Mouse (Mus musculus) heart, embryonic 12.5 days (tissue): ENCODE measurements around the gene Pck1. TPM values are rescaled to one million over a fixed set of nuclear protein-coding genes. Genes with fewer than 3 reads are reported as not detected.
"Not testable (repeated sequence)": the region's sequence is repeated elsewhere in the genome, so short reads cannot be mapped to it uniquely, and the experiment has no call there.

ENCODE experiments used
- ATAC-seq: fragments of 200-750 bp; cut with Nextera tagmentation; 2 replicates; pipeline ENCODE4 v1.8.0; 2017; ENCODE audit warnings: moderate TSS enrichment, moderate library complexity; ENCODE audit not compliant: insufficient number of reproducible peaks, low FRiP score
- H3K27ac ChIP-seq: fragments of 300-500 bp; sonication (generic); 2 replicates; pipeline ENCODE4 v1.5.1; 2016; ENCODE audit warnings: mild to moderate bottlenecking, moderate library complexity; ENCODE audit not compliant: poor library complexity, severe bottlenecking
- H3K27me3 ChIP-seq: fragments of 300-500 bp; sonication (generic); replicated peaks from 2 replicates; pipeline ENCODE4 v1.6.1; 2016; ENCODE audit warnings: mild to moderate bottlenecking, moderate library complexity
- H3K36me3 ChIP-seq: fragments of 300-500 bp; sonication (generic); 2 replicates; pipeline ENCODE4 v1.6.1; 2016; ENCODE audit warnings: mild to moderate bottlenecking, moderate library complexity
- H3K4me1 ChIP-seq: fragments of 300-500 bp; sonication (generic); replicated peaks from 2 replicates; pipeline ENCODE4 v1.6.1; 2016; ENCODE audit warnings: mild to moderate bottlenecking
- H3K4me2 ChIP-seq: fragments of 300-500 bp; sonication (generic); 2 replicates; pipeline ENCODE4 v1.6.1; 2016; ENCODE audit warnings: mild to moderate bottlenecking, moderate library complexity
- H3K4me3 ChIP-seq: fragments of 300-500 bp; sonication (generic); 2 replicates; pipeline ENCODE4 v1.5.1; 2016; ENCODE audit warnings: mild to moderate bottlenecking
- H3K9ac ChIP-seq: fragments of 300-500 bp; sonication (generic); 2 replicates; pipeline ENCODE4 v1.6.1; 2016; ENCODE audit warnings: mild to moderate bottlenecking, moderate library complexity
- H3K9me3 ChIP-seq: fragments of 300-500 bp; sonication (generic); replicated peaks from 2 replicates; pipeline ENCODE4 v1.6.1; 2016; ENCODE audit warnings: mild to moderate bottlenecking, moderate library complexity
- WGBS: fragments of 180-500 bp; shearing (Covaris S2); methylation state at CpG from one replicate; pipeline ENCODE4 v1.1.7; 2016; 5-methylcytosine and 5-hydroxymethylcytosine counted together
- polyA plus RNA-seq: library from polyadenylated mRNA; unstranded; fragments of >200 nt; fragmentation: Nextera tagmentation; extraction: Ambion mirVana; gene quantifications from 2 replicates; pipeline ENCODE4 v1.2.1, GENCODE M21; 2016

The Pck1 gene
- 0.09 and 0.19 TPM in 2 replicates for polyA plus RNA-seq

DNA sequence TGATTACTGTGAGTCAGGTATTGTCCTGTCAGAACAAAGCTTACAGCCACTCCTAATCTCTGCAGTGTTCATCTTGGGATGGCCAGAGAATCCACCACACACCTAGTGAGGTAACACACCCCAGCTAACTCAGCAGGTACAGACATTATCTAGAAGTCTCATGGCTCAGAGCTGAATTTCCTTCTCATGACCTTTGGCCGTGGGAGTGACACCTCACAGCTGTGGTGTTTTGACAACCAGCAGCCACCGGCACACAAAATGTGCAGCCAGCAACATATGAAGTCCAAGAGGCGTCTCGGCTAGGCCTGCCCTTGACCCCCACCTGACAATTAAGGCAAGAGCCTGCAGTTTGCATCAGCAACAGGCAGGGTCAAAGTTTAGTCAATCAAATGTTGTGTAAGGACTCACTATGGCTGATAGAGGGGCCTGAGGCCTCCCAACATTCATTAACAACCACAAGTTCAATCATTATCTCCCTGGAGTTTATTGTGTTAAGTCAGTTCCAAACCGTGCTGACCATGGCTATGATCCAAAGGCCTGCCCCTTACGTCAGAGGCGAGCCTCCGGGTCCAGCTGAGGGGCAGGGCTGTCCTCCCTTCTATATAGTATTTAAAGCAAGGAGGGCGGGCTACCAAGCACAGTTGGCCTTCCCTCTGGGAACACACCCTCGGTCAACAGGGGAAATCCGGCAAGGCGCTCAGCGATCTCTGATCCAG is at the start of gene Pck1:
Gene Pck1, plus strand, starts transcription at position 613 of the 716 bp plus-strand sequence.
- ATAC-seq, result peak; percentile 34; the same call in 1 of the 2 replicates
- Histone ChIP-seq H3K4me2 (no peak within 1 kb of the TSS), H3K9me3 (no peaks in the 10 kb centered on the region), H3K4me1 (peaks cover 24% of the 10 kb centered on the region), H3K9ac (no peak within 1 kb of the TSS), H3K27ac (no peak within 1 kb of the TSS), H3K36me3 (no peaks in the 10 kb centered on the region), H3K27me3 (no peaks in the 10 kb centered on the region), H3K4me3 (no peak within 1 kb of the TSS)
- 63% methylated on average over 13 of the region's 13 CpGs for WGBS

DNA sequence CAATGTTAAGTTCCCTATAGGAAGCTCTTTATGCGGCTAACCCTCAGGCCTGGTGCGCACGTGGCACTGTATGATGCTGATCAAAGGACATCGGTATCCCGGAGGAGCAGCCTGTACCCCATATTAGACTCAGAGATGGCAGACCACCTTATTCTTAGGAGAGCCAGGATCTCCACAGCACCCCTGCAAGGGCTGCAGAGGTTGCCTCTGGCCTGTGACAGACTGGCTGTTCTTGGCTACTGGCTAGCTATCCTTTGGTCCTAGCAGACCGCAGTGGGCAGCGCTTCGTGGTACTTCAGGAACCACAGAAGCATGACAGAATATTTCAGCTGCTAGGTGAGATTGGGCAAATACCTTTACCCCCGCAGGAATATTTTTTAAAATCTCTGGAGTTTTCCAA is 46.4 kb upstream of the Pck1 start:
- 0 out of 2 replicates have a peak, but pooled peaks cover 1% of the 10 kb centered on the region for H3K9me3 ChIP-seq
- H3K4me2 ChIP-seq, result no peak overlapping the region
- peaks cover 10% of the 10 kb centered on the region for H3K4me1 ChIP-seq
- peaks cover 7% of the 10 kb centered on the region for H3K27me3 ChIP-seq
- no peak for ATAC-seq
- H3K4me3 ChIP-seq, result no peak overlapping the region
- WGBS, result 74% methylated on average over 9 of the region's 9 CpGs
- no peak overlapping the region for H3K9ac ChIP-seq
- H3K36me3 ChIP-seq, result no peaks in the 10 kb centered on the region
- H3K27ac ChIP-seq, result no peak overlapping the region

DNA sequence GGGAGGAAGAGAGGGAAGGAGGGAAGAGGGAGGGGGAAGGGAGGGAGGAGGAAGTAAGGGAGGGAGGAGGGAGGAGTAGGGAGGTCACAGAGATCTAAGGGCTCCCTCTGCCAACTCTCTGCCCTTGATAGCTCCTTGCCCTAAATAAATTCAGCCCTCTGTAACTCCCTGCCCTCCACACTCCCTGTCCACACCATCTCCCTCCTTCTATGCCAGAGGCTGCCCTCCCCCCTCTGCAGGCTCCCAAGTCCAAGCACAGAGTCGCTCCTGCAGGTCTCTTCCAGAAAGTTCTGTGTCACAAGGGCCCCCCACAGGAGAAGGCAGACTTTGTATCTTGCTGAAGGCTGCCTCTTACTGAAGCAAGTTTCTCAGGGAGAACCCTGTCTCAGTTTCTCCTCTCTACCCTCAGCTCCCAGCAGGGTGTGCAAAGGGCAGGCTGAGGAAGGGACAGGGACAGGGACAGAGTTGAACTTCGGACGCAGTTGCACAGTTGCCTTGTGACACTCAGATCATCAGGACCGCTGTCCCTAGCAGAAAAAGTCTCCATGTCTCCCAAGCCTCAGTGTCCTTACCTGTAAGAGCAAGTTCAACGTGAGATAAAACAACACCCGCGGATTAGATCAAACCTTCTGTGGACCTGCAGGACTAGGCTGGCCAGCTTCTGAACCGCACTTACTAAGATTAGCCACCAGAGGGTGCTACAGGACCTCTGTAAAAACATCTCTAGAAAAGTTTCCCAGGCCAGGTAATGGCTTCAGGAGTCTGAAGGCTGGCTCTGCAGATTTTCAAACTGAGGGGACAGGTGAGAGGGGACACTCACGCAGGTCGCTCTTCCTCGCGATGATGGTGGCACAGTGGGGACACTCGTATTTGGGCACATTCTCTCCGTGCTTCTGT is 45.7 kb upstream of the Pck1 start:
- peak; percentile 51 for ATAC-seq
- no peak overlapping the region for H3K27ac ChIP-seq
- peaks cover 10% of the 10 kb centered on the region for H3K4me1 ChIP-seq
- H3K9ac ChIP-seq, result 0 out of 2 replicates have a peak overlapping the region, but pooled peaks have one; percentile 3
- H3K36me3 ChIP-seq, result no peaks in the 10 kb centered on the region
- H3K4me3 ChIP-seq, result no peak overlapping the region
- H3K9me3 ChIP-seq, result 0 out of 2 replicates have a peak, but pooled peaks cover 3% of the 10 kb centered on the region
- H3K4me2 ChIP-seq, result peak overlapping the region; percentile 31; the same call in 1 of the 2 replicates
- 17% methylated on average over 14 of the region's 14 CpGs for WGBS
- peaks cover 7% of the 10 kb centered on the region; the same call in 1 of the 2 replicates for H3K27me3 ChIP-seq

DNA sequence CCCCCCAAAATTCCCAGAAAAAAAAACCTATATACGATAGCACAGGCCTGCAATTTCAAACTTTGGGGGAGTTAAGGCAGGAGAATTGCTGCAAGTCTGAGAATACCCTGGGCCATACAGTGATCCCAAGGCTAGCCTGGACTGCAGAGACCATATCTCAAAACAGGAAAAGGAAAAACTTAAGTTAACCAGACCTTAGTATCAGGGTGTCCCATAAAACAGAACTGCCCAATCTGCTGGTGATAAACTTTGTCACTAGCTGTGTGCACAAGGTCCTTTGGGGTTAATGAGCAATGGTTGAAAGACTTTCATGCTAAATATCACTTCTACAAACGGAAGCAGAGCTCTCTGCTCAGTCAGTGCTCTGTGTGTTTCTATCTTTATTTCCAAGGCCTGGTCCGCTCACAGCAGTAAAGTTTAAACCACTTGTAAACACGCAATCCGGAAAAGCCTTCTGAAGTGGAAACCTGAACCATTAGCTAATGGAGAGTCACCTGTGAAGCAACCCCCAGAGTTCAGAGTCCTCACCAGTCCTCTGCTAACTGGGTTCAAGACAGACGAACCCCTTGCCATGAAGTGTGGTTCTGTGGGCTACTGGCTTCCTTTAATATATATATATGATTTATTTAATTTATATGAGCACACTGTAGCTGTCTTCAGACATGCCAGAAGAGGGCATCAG is 44.2 kb upstream of the Pck1 start:
- Histone ChIP-seq H3K9ac (no peak overlapping the region), H3K27ac (no peak overlapping the region), H3K9me3 (0 out of 2 replicates have a peak, but pooled peaks cover 4% of the 10 kb centered on the region), H3K4me3 (no peak overlapping the region), H3K4me2 (no peak overlapping the region), H3K27me3 (peaks cover 7% of the 10 kb centered on the region; the same call in 1 of the 2 replicates), H3K36me3 (no peaks in the 10 kb centered on the region), H3K4me1 (peaks cover 10% of the 10 kb centered on the region)
- no peak for ATAC-seq
- 66% methylated on average over 6 of the region's 6 CpGs for WGBS

DNA sequence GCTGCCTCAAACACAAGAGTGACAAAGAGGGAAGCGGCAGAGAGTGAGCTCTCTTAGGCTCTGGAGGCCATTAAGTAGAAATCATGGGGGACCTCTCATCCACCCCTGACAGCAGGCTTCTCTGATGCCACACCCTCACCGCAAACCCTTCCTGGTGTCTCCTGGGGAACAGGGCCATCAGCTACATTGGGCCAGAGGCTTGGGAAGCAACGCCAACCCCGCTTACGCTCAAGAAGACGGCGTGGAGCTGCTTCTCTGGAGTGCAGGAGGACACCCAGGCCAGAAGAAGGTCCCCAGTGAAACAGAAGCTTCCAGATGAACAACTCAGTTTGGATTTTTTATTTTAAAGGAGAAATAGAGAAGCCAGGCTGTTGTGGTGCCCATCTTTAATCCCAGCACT is 43.3 kb upstream of the Pck1 start:
- Histone ChIP-seq H3K9ac (no peak overlapping the region), H3K27me3 (peaks cover 7% of the 10 kb centered on the region; the same call in 1 of the 2 replicates), H3K4me2 (no peak overlapping the region), H3K4me3 (no peak overlapping the region), H3K27ac (no peak overlapping the region), H3K9me3 (peaks cover 8% of the 10 kb centered on the region; the same call in 1 of the 2 replicates), H3K36me3 (no peaks in the 10 kb centered on the region), H3K4me1 (peaks cover 10% of the 10 kb centered on the region)
- no peak for ATAC-seq
- WGBS, result 87% methylated on average over 7 of the region's 7 CpGs

DNA sequence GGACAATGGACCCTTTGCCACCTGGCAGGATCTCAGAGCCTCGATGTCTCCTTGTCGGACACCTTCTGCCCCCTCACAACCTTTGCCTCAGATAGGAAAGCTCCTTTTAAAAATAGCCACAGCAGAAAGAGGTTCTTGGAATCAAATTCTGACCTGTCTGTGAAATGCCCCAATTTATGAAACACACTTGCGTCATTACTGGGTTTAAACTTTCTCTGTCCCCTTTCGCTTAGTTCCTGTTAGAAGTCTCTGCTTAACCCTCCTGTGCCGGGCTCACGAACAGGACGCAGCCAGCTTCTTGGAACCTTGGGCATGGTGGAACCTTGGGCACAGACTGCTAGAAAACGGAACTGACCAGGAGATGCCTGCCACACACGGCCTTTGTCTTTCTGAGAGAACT is 42.3 kb upstream of the Pck1 start:
- Histone ChIP-seq H3K4me2 (no peak overlapping the region), H3K9ac (no peak overlapping the region), H3K4me3 (no peak overlapping the region), H3K36me3 (no peaks in the 10 kb centered on the region), H3K9me3 (peaks cover 11% of the 10 kb centered on the region; the same call in 1 of the 2 replicates), H3K4me1 (peaks cover 10% of the 10 kb centered on the region), H3K27ac (no peak overlapping the region), H3K27me3 (no peaks in the 10 kb centered on the region)
- WGBS, result 82% methylated on average over 9 of the region's 9 CpGs
- ATAC-seq, result no peak

DNA sequence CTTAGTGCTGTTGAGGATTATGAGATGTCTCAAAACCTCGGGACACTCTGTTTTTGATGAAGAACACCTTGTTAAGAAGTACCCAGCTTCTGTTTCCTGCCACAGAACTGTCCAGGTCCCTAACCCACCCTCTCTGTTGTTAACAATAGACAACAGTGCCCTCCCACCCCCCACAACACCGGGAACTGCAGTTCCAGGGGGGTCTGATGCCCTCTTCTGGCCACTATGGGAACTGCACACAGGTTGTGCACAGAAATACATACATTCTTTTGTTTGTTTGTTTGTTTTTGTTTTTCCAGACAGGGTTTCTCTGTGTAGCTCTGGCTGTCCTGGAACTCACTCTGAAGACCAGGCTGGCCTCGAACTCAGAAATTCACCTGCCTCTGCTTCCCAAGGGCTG is 39.1 kb upstream of the Pck1 start:
- not testable (repeated sequence) for H3K4me3 ChIP-seq, ATAC-seq, H3K27me3 ChIP-seq, H3K27ac ChIP-seq, H3K4me1 ChIP-seq, H3K4me2 ChIP-seq, H3K36me3 ChIP-seq, H3K9ac ChIP-seq
- 65% methylated on average over 3 of the region's 3 CpGs for WGBS
- H3K9me3 ChIP-seq, result peaks cover 11% of the 10 kb centered on the region; the same call in 1 of the 2 replicates

DNA sequence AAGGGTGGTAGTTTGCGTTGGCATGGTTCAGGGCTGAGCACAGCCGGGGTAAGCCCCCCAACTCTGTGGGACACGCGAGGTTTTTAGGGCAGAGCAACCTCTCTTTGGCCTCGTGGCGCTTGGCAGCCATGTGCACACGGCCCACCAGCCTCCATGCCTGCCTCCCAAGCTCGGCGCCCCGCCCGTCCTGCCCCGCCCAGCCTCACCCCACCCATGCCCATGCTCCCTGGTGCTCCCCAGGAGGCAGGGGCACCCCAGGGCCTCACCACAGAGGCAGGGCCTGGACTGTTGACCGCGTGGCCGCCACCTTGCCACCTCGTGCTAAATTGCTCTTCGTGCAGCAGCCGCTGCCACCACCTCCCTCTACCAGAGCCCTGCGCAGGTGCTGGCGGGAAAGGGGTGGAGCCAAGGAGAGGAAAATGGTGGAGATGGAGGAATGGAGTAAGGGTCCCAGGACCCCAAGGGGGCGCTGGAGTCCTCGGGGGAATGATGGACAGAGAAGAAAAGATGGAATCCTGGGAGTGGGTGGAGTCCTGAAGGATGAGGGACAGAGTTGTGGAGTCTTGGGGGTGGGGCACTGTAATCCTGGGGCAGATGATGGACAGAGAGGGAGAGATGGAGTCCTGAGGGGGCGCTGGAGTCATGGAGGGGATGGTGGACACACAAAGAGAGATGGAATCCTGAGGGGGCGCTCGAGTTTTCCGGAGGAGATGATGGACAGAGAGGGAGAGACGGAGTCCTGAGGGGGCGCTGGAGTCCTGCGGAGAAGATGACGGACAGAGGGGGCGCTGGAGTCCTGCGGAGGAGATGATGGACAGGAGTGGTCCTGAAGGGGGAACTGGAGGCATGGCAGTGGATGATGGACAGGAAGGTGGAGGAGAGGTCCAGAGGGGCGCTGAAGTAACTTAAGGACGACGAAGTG is 33.6 kb upstream of the Pck1 start, which contains the start of gene Ctcfl:
Gene Ctcfl, minus strand, starts transcription at position 503 of the 922 bp plus-strand sequence.
- Histone ChIP-seq H3K27ac (no peak within 1 kb of the TSS), H3K9ac (no peak within 1 kb of the TSS), H3K9me3 (0 out of 2 replicates have a peak, but pooled peaks cover 3% of the 10 kb centered on the region), H3K4me3 (no peak within 1 kb of the TSS), H3K27me3 (no peaks in the 10 kb centered on the region), H3K36me3 (no peaks in the 10 kb centered on the region), H3K4me2 (no peak within 1 kb of the TSS), H3K4me1 (no peaks in the 10 kb centered on the region)
- 0 out of 2 replicates have a peak, but pooled peaks have one; percentile 11 for ATAC-seq
- 81% methylated on average over 35 of the region's 35 CpGs for WGBS

DNA sequence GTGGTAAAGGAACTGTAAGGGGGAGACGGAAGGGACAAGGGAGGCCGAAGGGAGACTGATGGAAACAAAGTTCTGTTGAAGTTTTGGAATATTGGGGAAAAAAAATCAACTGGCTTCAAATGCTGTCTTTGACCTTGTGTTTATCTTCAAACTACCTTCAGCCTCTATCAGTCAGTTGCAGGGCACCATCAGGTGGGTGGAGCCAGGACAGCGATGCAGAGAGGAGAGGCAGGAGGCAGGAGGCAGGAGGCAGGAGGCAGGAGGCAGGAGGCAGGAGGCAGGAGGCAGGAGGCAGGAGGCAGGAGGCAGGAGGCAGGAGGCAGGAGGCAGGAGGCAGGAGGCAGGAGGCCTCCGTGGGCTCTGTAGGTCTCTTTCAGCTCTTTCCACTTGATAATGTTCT is 32.7 kb upstream of the Pck1 start:
- not testable (repeated sequence) for H3K27ac ChIP-seq, H3K27me3 ChIP-seq, H3K4me1 ChIP-seq, H3K9ac ChIP-seq, H3K4me2 ChIP-seq, H3K4me3 ChIP-seq, H3K9me3 ChIP-seq, ATAC-seq, H3K36me3 ChIP-seq
- 62% methylated on average over 4 of the region's 4 CpGs for WGBS
